Mouse (Mus musculus): ENCODE data around the gene Cfap300. TPM values are rescaled to one million over a fixed set of nuclear protein-coding genes. Genes with fewer than 3 reads are reported as not detected.

The Cfap300 gene
- polyA plus RNA-seq, 1 experiment, result 0.84 TPM

DNA sequence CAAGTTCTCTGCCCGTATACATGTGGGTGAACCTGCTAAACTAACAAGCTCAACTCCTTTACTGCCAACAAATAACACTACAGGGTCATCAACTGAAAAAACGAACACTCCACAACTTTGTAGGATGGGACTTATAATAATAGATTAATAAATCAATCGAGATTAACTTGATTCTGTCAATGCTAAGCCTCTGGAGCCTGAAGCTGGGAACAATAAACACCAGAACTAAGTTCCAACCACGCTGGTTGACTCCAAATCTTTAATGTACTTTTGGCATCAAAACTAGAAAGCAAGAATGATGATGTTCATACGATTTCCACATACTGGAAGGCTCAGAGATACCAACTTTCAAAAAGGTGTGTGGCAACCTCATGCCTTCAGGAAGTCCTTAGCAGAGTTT lies 55.5 kb downstream of the Cfap300 start:
- no peak overlapping the region for H3K4me2 ChIP-seq (ENCODE audit: low read depth)
- H3ac ChIP-seq (ENCODE audit: control insufficient read depth, insufficient read length), result no peak overlapping the region
- no peaks in the 10 kb centered on the region for H3K27me3 ChIP-seq (ENCODE audit: control insufficient read depth, insufficient read depth, insufficient read length)
- no peak overlapping the region for H3K4me3 ChIP-seq
- peaks cover 13% of the 10 kb centered on the region for H3K36me3 ChIP-seq (ENCODE audit: control insufficient read depth, insufficient read depth)
- no peak for TF ChIP-seq POLR2A (IDR thresholded peaks at IDR 0.05; ENCODE audit: insufficient read length, low read depth)
- no peak for TF ChIP-seq POLR2AphosphoS2 (IDR thresholded peaks at IDR 0.05; ENCODE audit: insufficient read length, low read depth)
- no peak for TF ChIP-seq MYOG (IDR thresholded peaks at IDR 0.05; ENCODE audit: control insufficient read depth in 1 of 3, insufficient read depth in 1 of 3, insufficient read length in 2 of 3, low read depth in 2 of 3)
- TF ChIP-seq E2F4 (IDR thresholded peaks at IDR 0.05; ENCODE audit: insufficient read depth), result no peak
- TF ChIP-seq TCF3 (IDR thresholded peaks at IDR 0.05; ENCODE audit: insufficient read length, low read depth), result no peak
- TF ChIP-seq MAX (IDR thresholded peaks at IDR 0.05; ENCODE audit: low read depth), result no peak
- TF ChIP-seq TCF12 (IDR thresholded peaks at IDR 0.05; ENCODE audit: insufficient read depth, poor library complexity, severe bottlenecking), result no peak
- TF ChIP-seq SRF (IDR thresholded peaks at IDR 0.05; ENCODE audit: control insufficient read depth, insufficient read length, low read depth), result no peak
- TF ChIP-seq REST (IDR thresholded peaks at IDR 0.05; ENCODE audit: insufficient read depth, insufficient read length), result no peak
- TF ChIP-seq CEBPB (IDR thresholded peaks at IDR 0.05; ENCODE audit: insufficient read depth, poor library complexity, severe bottlenecking), result no peak
- no peak for TF ChIP-seq USF1 (IDR thresholded peaks at IDR 0.05; ENCODE audit: low read depth)
- TF ChIP-seq MYOD1 (IDR thresholded peaks at IDR 0.05; ENCODE audit: control insufficient read depth in 1 of 3, insufficient read length in 2 of 3, low read depth in 2 of 3), result no peak
- peaks cover 91% of the 10 kb centered on the region for H3K79me2 ChIP-seq (ENCODE audit: control insufficient read depth, insufficient read depth)

DNA sequence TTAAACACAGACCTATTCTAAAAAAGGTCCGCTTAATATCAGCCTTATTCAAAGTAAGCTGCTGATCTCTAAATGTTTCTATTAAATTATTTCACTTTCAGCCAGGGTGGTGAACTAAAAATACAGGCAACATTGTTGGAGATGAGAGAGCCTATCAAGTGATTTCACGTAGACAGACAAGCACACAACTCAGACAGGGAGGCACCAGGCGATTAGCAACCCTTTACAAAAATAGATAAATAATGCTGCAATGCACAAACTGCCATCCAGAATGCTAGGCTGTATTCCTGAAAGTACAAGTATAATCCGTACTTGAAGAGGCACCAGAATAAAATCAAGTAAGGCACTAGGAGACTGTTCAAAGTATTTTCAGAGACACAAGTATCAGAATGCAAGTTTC lies 58.3 kb downstream of the Cfap300 start:
- peaks cover 92% of the 10 kb centered on the region for H3K79me2 ChIP-seq (ENCODE audit: control insufficient read depth, insufficient read depth)
- H3K36me3 ChIP-seq (ENCODE audit: control insufficient read depth, insufficient read depth), result peaks cover 9% of the 10 kb centered on the region
- no peak overlapping the region for H3ac ChIP-seq (ENCODE audit: control insufficient read depth, insufficient read length)
- H3K4me2 ChIP-seq (ENCODE audit: low read depth), result no peak overlapping the region
- H3K4me3 ChIP-seq, result no peak overlapping the region
- no peaks in the 10 kb centered on the region for H3K27me3 ChIP-seq (ENCODE audit: control insufficient read depth, insufficient read depth, insufficient read length)
- TF ChIP-seq E2F4 (IDR thresholded peaks at IDR 0.05; ENCODE audit: insufficient read depth) (no peak), REST (IDR thresholded peaks at IDR 0.05; ENCODE audit: insufficient read depth, insufficient read length) (no peak), SRF (IDR thresholded peaks at IDR 0.05; ENCODE audit: control insufficient read depth, insufficient read length, low read depth) (no peak), MYOD1 (IDR thresholded peaks at IDR 0.05; ENCODE audit: control insufficient read depth in 1 of 3, insufficient read length in 2 of 3, low read depth in 2 of 3) (no peak), MYOG (IDR thresholded peaks at IDR 0.05; ENCODE audit: control insufficient read depth in 1 of 3, insufficient read depth in 1 of 3, insufficient read length in 2 of 3, low read depth in 2 of 3) (no peak), POLR2AphosphoS2 (IDR thresholded peaks at IDR 0.05; ENCODE audit: insufficient read length, low read depth) (no peak), TCF12 (IDR thresholded peaks at IDR 0.05; ENCODE audit: insufficient read depth, poor library complexity, severe bottlenecking) (no peak), MAX (IDR thresholded peaks at IDR 0.05; ENCODE audit: low read depth) (no peak), TCF3 (IDR thresholded peaks at IDR 0.05; ENCODE audit: insufficient read length, low read depth) (no peak), USF1 (IDR thresholded peaks at IDR 0.05; ENCODE audit: low read depth) (no peak), POLR2A (IDR thresholded peaks at IDR 0.05; ENCODE audit: insufficient read length, low read depth) (no peak), CEBPB (IDR thresholded peaks at IDR 0.05; ENCODE audit: insufficient read depth, poor library complexity, severe bottlenecking) (no peak)

DNA sequence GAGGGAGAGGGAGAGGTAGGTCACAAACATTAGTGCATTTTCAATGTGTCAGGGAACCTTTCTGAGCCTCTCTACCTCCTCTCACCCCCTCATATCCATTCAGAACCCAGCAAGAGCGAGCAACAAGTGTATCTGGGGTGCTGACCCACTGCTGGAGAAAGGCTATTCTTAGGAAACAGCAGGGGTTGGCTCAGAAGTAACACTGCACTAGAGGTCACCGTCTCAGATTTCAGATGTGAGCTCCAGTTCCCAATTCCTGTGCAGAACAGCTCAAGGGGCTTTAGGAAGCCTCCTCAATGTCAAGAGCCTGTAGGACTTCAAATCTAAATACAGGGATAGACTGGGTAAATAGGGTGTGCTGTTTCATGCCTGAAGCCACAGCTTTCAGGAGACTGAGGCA lies 59.0 kb downstream of the Cfap300 start:
- TF ChIP-seq E2F4 (IDR thresholded peaks at IDR 0.05; ENCODE audit: insufficient read depth) (no peak), MAX (IDR thresholded peaks at IDR 0.05; ENCODE audit: low read depth) (no peak), CEBPB (IDR thresholded peaks at IDR 0.05; ENCODE audit: insufficient read depth, poor library complexity, severe bottlenecking) (no peak), REST (IDR thresholded peaks at IDR 0.05; ENCODE audit: insufficient read depth, insufficient read length) (no peak), POLR2AphosphoS2 (IDR thresholded peaks at IDR 0.05; ENCODE audit: insufficient read length, low read depth) (no peak), MYOG (IDR thresholded peaks at IDR 0.05; ENCODE audit: control insufficient read depth in 1 of 3, insufficient read depth in 1 of 3, insufficient read length in 2 of 3, low read depth in 2 of 3) (no peak), POLR2A (IDR thresholded peaks at IDR 0.05; ENCODE audit: insufficient read length, low read depth) (no peak), USF1 (IDR thresholded peaks at IDR 0.05; ENCODE audit: low read depth) (no peak)
- H3K27me3 ChIP-seq (ENCODE audit: control insufficient read depth, insufficient read depth, insufficient read length), result no peaks in the 10 kb centered on the region
- peak overlapping the region; percentile 47 for H3K4me2 ChIP-seq (ENCODE audit: low read depth)
- H3K79me2 ChIP-seq (ENCODE audit: control insufficient read depth, insufficient read depth), result peaks cover 92% of the 10 kb centered on the region
- H3K4me3 ChIP-seq, result no peak overlapping the region
- H3ac ChIP-seq (ENCODE audit: control insufficient read depth, insufficient read length), result no peak overlapping the region
- peaks cover 9% of the 10 kb centered on the region for H3K36me3 ChIP-seq (ENCODE audit: control insufficient read depth, insufficient read depth)

DNA sequence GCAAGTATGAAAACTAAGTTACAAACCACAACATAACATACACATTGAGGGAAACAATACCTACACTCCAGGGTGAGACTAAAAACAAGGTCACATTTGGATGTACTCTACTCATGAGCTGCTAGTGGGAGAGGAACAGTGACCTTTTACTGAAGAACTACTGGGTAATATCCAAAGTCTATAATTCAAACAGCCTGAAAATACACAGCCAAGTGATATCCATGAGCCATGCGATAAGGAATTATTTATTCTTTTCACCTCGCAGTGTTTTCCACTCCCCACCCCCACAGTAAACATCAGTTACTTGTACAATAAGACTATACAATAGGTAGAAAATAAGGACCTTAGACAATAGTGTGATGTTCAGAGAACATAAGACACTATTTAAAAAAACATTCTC lies 62.5 kb downstream of the Cfap300 start:
- no peaks in the 10 kb centered on the region for H3K36me3 ChIP-seq (ENCODE audit: control insufficient read depth, insufficient read depth)
- no peak overlapping the region for H3K4me2 ChIP-seq (ENCODE audit: low read depth)
- H3K4me3 ChIP-seq, result no peak overlapping the region

More for the DNA sequence above, 62.5 kb downstream of the Cfap300 start:
- Histone ChIP-seq H3K27me3 (ENCODE audit: control insufficient read depth, insufficient read depth, insufficient read length) (no peaks in the 10 kb centered on the region), H3K79me2 (ENCODE audit: control insufficient read depth, insufficient read depth) (peaks cover 94% of the 10 kb centered on the region), H3ac (ENCODE audit: control insufficient read depth, insufficient read length) (no peak overlapping the region)
- TF ChIP-seq POLR2A (IDR thresholded peaks at IDR 0.05; ENCODE audit: insufficient read length, low read depth) (no peak), TCF3 (IDR thresholded peaks at IDR 0.05; ENCODE audit: insufficient read length, low read depth) (no peak), SRF (IDR thresholded peaks at IDR 0.05; ENCODE audit: control insufficient read depth, insufficient read length, low read depth) (no peak), MYOG (IDR thresholded peaks at IDR 0.05; ENCODE audit: control insufficient read depth in 1 of 3, insufficient read depth in 1 of 3, insufficient read length in 2 of 3, low read depth in 2 of 3) (no peak), CEBPB (IDR thresholded peaks at IDR 0.05; ENCODE audit: insufficient read depth, poor library complexity, severe bottlenecking) (no peak), USF1 (IDR thresholded peaks at IDR 0.05; ENCODE audit: low read depth) (no peak), REST (IDR thresholded peaks at IDR 0.05; ENCODE audit: insufficient read depth, insufficient read length) (no peak), TCF12 (IDR thresholded peaks at IDR 0.05; ENCODE audit: insufficient read depth, poor library complexity, severe bottlenecking) (no peak), MAX (IDR thresholded peaks at IDR 0.05; ENCODE audit: low read depth) (no peak), E2F4 (IDR thresholded peaks at IDR 0.05; ENCODE audit: insufficient read depth) (no peak), MYOD1 (IDR thresholded peaks at IDR 0.05; ENCODE audit: control insufficient read depth in 1 of 3, insufficient read length in 2 of 3, low read depth in 2 of 3) (no peak)

All from myocyte (in vitro differentiated cells).